Mouse (Mus musculus): Measurements from ENCODE around the gene Wdr17.

DNA sequence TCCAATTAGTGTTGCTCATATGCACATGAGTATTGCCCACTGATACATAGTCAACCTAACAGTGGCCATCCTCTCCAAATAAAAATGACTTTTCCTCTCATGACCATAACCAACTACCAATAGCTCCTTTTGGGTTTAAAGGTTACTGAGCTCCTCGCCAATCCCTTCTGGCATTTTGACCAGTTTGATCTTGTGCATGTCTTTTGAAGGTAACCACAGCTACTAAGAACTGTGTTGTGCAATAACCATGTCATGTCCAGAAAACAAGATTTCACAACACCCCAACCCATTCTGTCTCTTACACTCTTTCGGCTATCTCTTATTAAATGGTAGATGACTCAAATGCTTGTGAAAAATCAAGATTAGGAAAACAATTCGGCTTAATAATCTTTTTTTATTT is 38.0 kb upstream of the Wdr17 start:
- no peak for TF ChIP-seq CTCF (IDR thresholded peaks at IDR 0.05; ENCODE audit: control insufficient read depth, insufficient read depth, insufficient replicate concordance, low read depth, low read length)
- no peak for TF ChIP-seq POLR2A (IDR thresholded peaks at IDR 0.05; ENCODE audit: control insufficient read depth, low read depth, low read length)

Measured in testis, adult 2 months (tissue).